Mouse (Mus musculus): ENCODE results near the gene Pagr1b. TPM values are rescaled to one million over a fixed set of nuclear protein-coding genes. Genes with fewer than 3 reads are reported as not detected.

Gene Pagr1b
- polyA plus RNA-seq, 2 experiments from 2014 or later: 1.3 to 2.4 TPM

Other genes starting within 250 kb of the Pagr1b start
- gene Ypel3, start 239.5 kb downstream of the Pagr1b start, polyA plus RNA-seq (2017; shearing (Covaris generic)): 10 to 100 TPM; 58.4 to 83.8 TPM
- 1 to 10 TPM; 5.9 to 7.5 TPM for gene Tbx6, start 235.0 kb downstream of the Pagr1b start, polyA plus RNA-seq (2017; shearing (Covaris generic))
- 100 to 1,000 TPM; 139 to 140 TPM for gene Ppp4c, start 224.0 kb downstream of the Pagr1b start, polyA plus RNA-seq (2017; shearing (Covaris generic))
- not detected for gene Fam57b, start 218.8 kb downstream of the Pagr1b start, polyA plus RNA-seq (2017; shearing (Covaris generic))
- gene 4930451I11Rik, start 184.8 kb downstream of the Pagr1b start, polyA plus RNA-seq (2017; shearing (Covaris generic)): not detected
- gene Doc2a, start 169.1 kb downstream of the Pagr1b start, polyA plus RNA-seq (2017; shearing (Covaris generic)): not detected
- 10 to 100 TPM; 12.7 to 20.6 TPM for gene Hirip3, start 154.5 kb downstream of the Pagr1b start, polyA plus RNA-seq (2017; shearing (Covaris generic))
- 10 to 100 TPM; 53.9 to 55.7 TPM for gene Ino80e, start 154.1 kb downstream of the Pagr1b start, polyA plus RNA-seq (2017; shearing (Covaris generic))
- gene Taok2, start 131.8 kb downstream of the Pagr1b start, polyA plus RNA-seq (2017; shearing (Covaris generic)): 10 to 100 TPM; 15.3 to 15.6 TPM
- gene Tmem219, start 93.6 kb downstream of the Pagr1b start, polyA plus RNA-seq (2017; shearing (Covaris generic)): 10 to 100 TPM; 40.2 to 53.2 TPM
- gene Kctd13, start 87.6 kb downstream of the Pagr1b start, polyA plus RNA-seq (2017; shearing (Covaris generic)): 1 to 10 TPM; 5.5 to 8.9 TPM
- under 1 TPM; 0.48 to 0.51 TPM for gene Asphd1, start 66.9 kb downstream of the Pagr1b start, polyA plus RNA-seq (2017; shearing (Covaris generic))
- gene Sez6l2, start 65.9 kb downstream of the Pagr1b start, polyA plus RNA-seq (2017; shearing (Covaris generic)): 1 to 10 TPM; 1.5 to 1.8 TPM
- 100 to 1,000 TPM; 121 to 152 TPM for gene Cdipt, start 40.6 kb downstream of the Pagr1b start, polyA plus RNA-seq (2017; shearing (Covaris generic))
- 1 to 10 TPM in 1 of 2 experiments, under 1 TPM in 1; 0.32 to 1.1 TPM for gene Cdiptos, start 40.4 kb downstream of the Pagr1b start, polyA plus RNA-seq (2017; shearing (Covaris generic))
- gene Mvp, start 1.9 kb downstream of the Pagr1b start, polyA plus RNA-seq (2017; shearing (Covaris generic)): 10 to 100 TPM; 13.7 to 20.9 TPM
- 10 to 100 TPM; 49.2 to 70.1 TPM for gene Pagr1a, start 868 bp upstream of the Pagr1b start, polyA plus RNA-seq (2017; shearing (Covaris generic))
- gene Gm42742, start 4.6 kb upstream of the Pagr1b start, polyA plus RNA-seq (2017; shearing (Covaris generic)): 10 to 100 TPM; 12.5 to 49.1 TPM
- gene Prrt2, start 4.7 kb upstream of the Pagr1b start, polyA plus RNA-seq (2017; shearing (Covaris generic)): 1 to 10 TPM; 2.6 to 3.3 TPM
- gene Maz, start 10.6 kb upstream of the Pagr1b start, polyA plus RNA-seq (2017; shearing (Covaris generic)): 10 to 100 TPM; 14.5 to 18.4 TPM
- gene Kif22, start 26.0 kb upstream of the Pagr1b start, polyA plus RNA-seq (2017; shearing (Covaris generic)): 10 to 100 TPM; 13.9 to 20.5 TPM
- under 1 TPM in 1 of 2 experiments, not detected in 1; 0.81 TPM for gene Zg16, start 70.8 kb upstream of the Pagr1b start, polyA plus RNA-seq (2017; shearing (Covaris generic))
- 100 to 1,000 TPM; 274 to 321 TPM for gene AI467606, start 74.9 kb upstream of the Pagr1b start, polyA plus RNA-seq (2017; shearing (Covaris generic))
- gene Qprt, start 105.7 kb upstream of the Pagr1b start, polyA plus RNA-seq (2017; shearing (Covaris generic)): 10 to 100 TPM in 1 of 2 experiments, 1 to 10 TPM in 1; 7.5 to 15.2 TPM
- 100 to 1,000 TPM; 101 to 103 TPM for gene Spn, start 121.3 kb upstream of the Pagr1b start, polyA plus RNA-seq (2017; shearing (Covaris generic))
- gene Cd2bp2, start 179.6 kb upstream of the Pagr1b start, polyA plus RNA-seq (2017; shearing (Covaris generic)): 10 to 100 TPM; 39.7 to 51.9 TPM
- gene Tbc1d10b, start 192.0 kb upstream of the Pagr1b start, polyA plus RNA-seq (2017; shearing (Covaris generic)): 10 to 100 TPM; 12.5 to 18.4 TPM
- gene Mylpf, start 192.4 kb upstream of the Pagr1b start, polyA plus RNA-seq (2017; shearing (Covaris generic)): 10 to 100 TPM; 25.4 to 31.5 TPM
- 1 to 10 TPM; 6.6 to 7.9 TPM for gene Zfp553, start 216.6 kb upstream of the Pagr1b start, polyA plus RNA-seq (2017; shearing (Covaris generic))
- 100 to 1,000 TPM; 819 to 912 TPM for gene Sept1, start 216.6 kb upstream of the Pagr1b start, polyA plus RNA-seq (2017; shearing (Covaris generic))
- 1 to 10 TPM; 1.3 to 1.6 TPM for gene Zfp771, start 227.8 kb upstream of the Pagr1b start, polyA plus RNA-seq (2017; shearing (Covaris generic))
- 10 to 100 TPM; 39.7 to 50.1 TPM for gene Dctpp1, start 244.2 kb upstream of the Pagr1b start, polyA plus RNA-seq (2017; shearing (Covaris generic))